Mouse (Mus musculus) forebrain, embryonic 10.5 days (tissue): ENCODE results near the gene Gm28041. TPM values are rescaled to one million over a fixed set of nuclear protein-coding genes. Genes with fewer than 3 reads are reported as not detected.

Experiments used
- DNase-seq: peaks from one replicate; pipeline ENCODE4 v3.0.0-alpha.2; 2017; ENCODE audit warnings: low spot score; ENCODE audit errors: extremely low spot score
- H3K27ac ChIP-seq: fragments of 300-500 bp; sonication (generic); 2 replicates; pipeline ENCODE4 v1.5.1; 2016; ENCODE audit warnings: mild to moderate bottlenecking
- H3K27me3 ChIP-seq: fragments of 300-500 bp; sonication (generic); 2 replicates; pipeline ENCODE4 v1.6.1; 2016; ENCODE audit warnings: mild to moderate bottlenecking; ENCODE audit not compliant: poor library complexity, severe bottlenecking
- H3K36me3 ChIP-seq: fragments of 300-500 bp; sonication (generic); replicated peaks from 2 replicates; pipeline ENCODE4 v1.6.1; 2016; ENCODE audit warnings: mild to moderate bottlenecking, moderate library complexity
- H3K4me1 ChIP-seq: fragments of 300-500 bp; sonication (generic); 2 replicates; pipeline ENCODE4 v1.6.1; 2016
- H3K4me3 ChIP-seq: fragments of 300-500 bp; sonication (generic); 2 replicates; pipeline ENCODE4 v1.5.1; 2016; ENCODE audit warnings: mild to moderate bottlenecking, moderate library complexity
- H3K9me3 ChIP-seq: fragments of 300-500 bp; sonication (generic); 2 replicates; pipeline ENCODE4 v1.6.1; 2016; ENCODE audit warnings: mild to moderate bottlenecking, moderate library complexity
- WGBS: fragments of 180-500 bp; shearing (Covaris S2); methylation state at CpG from one replicate; pipeline ENCODE4 v1.1.7; 2016; 5-methylcytosine and 5-hydroxymethylcytosine counted together
- polyA plus RNA-seq: library from polyadenylated mRNA; unstranded; fragments of >200 nt; fragmentation: Nextera tagmentation; extraction: Ambion mirVana; gene quantifications from 2 replicates; pipeline ENCODE4 v1.2.1, GENCODE M21; 2016

Gene Gm28041
- polyA plus RNA-seq, 1 experiment from 2014 or later = 0.50 TPM

GRCm38 (mm10) chr13:67343422-67343821 lies 32.1 kb downstream of the Gm28041 start:
- no peaks in the 10 kb centered on the region for H3K4me1 ChIP-seq
- peaks cover 3% of the 10 kb centered on the region; the same call in 1 of the 2 replicates for H3K36me3 ChIP-seq
- DNase-seq = no peak
- 94% methylated on average over 2 of the region's 2 CpGs for WGBS
- no peaks in the 10 kb centered on the region for H3K9me3 ChIP-seq
- no peak overlapping the region for H3K27ac ChIP-seq
- no peak overlapping the region for H3K4me3 ChIP-seq
- H3K27me3 ChIP-seq = no peaks in the 10 kb centered on the region

DNA sequence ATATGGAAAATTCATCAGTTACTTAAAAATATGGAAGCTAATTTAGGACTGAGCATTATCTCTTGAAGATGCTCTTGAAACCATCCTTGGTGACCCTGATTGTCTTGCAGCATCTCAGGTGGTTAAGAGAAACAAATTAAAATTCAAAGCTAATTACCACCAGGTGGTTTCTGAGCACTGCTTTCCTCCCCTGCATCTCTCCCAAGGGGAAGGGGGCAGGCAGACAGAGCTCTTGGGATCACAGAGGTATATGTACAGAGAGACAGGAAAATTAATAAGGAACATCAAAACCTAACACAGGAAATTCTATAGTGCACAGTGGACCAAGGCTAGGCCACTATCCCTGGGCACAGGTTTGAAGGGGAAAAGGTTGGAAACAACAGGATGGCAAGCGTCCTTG lies 42.7 kb downstream of the Gm28041 start:
- Histone ChIP-seq H3K36me3 (no peaks in the 10 kb centered on the region), H3K9me3 (no peaks in the 10 kb centered on the region), H3K27me3 (no peaks in the 10 kb centered on the region), H3K27ac (peak overlapping the region; percentile 80), H3K4me3 (peak overlapping the region; percentile 62), H3K4me1 (peaks cover 11% of the 10 kb centered on the region)
- WGBS = 74% methylated on average over 1 of the region's 1 CpGs
- no peak for DNase-seq

- Histone ChIP-seq H3K4me3 (peak within 1 kb of the TSS; percentile 62), H3K36me3 (no peaks in the 10 kb centered on the region), H3K27ac (peak within 1 kb of the TSS; percentile 80), H3K9me3 (no peaks in the 10 kb centered on the region), H3K27me3 (no peaks in the 10 kb centered on the region), H3K4me1 (peaks cover 11% of the 10 kb centered on the region)
- whole genome bisulfite sequencing = 21% methylated on average over 17 of the region's 17 CpGs
- DNase-seq = peak; percentile 64
Measured at GRCm38 (mm10) chr13:67332019-67332724, 43.4 kb downstream of the Gm28041 start, which contains the start of gene Zfp595. Gene Zfp595 (minus strand): TSS chr13:67332570.

DNA sequence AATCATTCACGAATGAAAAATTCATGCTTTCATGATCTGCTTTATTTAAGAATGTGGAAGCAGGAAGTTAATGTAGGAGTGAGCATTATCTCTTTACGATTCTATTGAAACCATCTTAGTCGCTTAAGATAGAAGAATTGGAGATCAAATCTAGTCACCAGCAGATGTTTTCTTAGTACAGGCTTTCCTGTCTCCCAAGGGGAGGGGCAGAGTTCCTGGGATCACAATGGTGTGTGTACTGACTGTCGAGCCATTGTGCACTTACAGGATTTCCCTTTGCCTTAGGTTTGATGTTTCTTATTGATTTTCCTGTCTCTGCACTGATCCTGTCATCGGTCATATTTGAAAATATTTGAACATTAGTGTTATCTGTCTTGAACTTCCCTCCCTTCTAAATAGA lies 68.8 kb downstream of the Gm28041 start:
- DNase-seq = no peak
- Histone ChIP-seq H3K27me3 (no peaks in the 10 kb centered on the region), H3K9me3 (peaks cover 3% of the 10 kb centered on the region; the same call in 1 of the 2 replicates), H3K4me1 (peaks cover 9% of the 10 kb centered on the region), H3K36me3 (no peaks in the 10 kb centered on the region), H3K27ac (peak overlapping the region; percentile 79), H3K4me3 (peak overlapping the region; percentile 67)
- 31% methylated on average over 5 of the region's 5 CpGs for WGBS

GRCm38 (mm10) chr13:67305822-67306672 lies 69.5 kb downstream of the Gm28041 start, which contains the start of gene Zfp457:
Gene Zfp457 (minus strand): TSS chr13:67306485.
- Histone ChIP-seq H3K9me3 (no peaks in the 10 kb centered on the region), H3K27me3 (no peaks in the 10 kb centered on the region), H3K27ac (peak within 1 kb of the TSS; percentile 79), H3K36me3 (no peaks in the 10 kb centered on the region), H3K4me1 (peaks cover 9% of the 10 kb centered on the region), H3K4me3 (peak within 1 kb of the TSS; percentile 67)
- 11% methylated on average over 16 of the region's 16 CpGs for WGBS
- peak; percentile 79 for DNase-seq

Other genes with a start within 250 kb of the Gm28041 start
- gene Rsl1, start 202.6 kb downstream of the Gm28041 start, polyA plus RNA-seq = 5.7 and 7.0 TPM in 2 replicates
- 0.98 and 1.4 TPM in 2 replicates for gene Zfp455, start 181.2 kb downstream of the Gm28041 start, polyA plus RNA-seq
- gene Zfp458, start 97.3 kb downstream of the Gm28041 start, polyA plus RNA-seq = 1.1 and 1.8 TPM in 2 replicates
- gene Zfp457, start 69.2 kb downstream of the Gm28041 start, polyA plus RNA-seq = 0.18 and 0.50 TPM in 2 replicates
- gene Zfp595, start 43.2 kb downstream of the Gm28041 start, polyA plus RNA-seq = 1.9 and 2.2 TPM in 2 replicates
- 0.37 TPM in 1 of 2 replicates, not detected in the other for gene Gm28044, start 15.2 kb downstream of the Gm28041 start, polyA plus RNA-seq
- gene Zfp953, start 15.1 kb downstream of the Gm28041 start, polyA plus RNA-seq = 0.87 and 1.1 TPM in 2 replicates
- 0.62 and 0.86 TPM in 2 replicates for gene Zfp456, start 77 bp upstream of the Gm28041 start, polyA plus RNA-seq
- gene Zfp429, start 24.1 kb upstream of the Gm28041 start, polyA plus RNA-seq = 3.4 and 4.5 TPM in 2 replicates
- 0.86 and 1.2 TPM in 2 replicates for gene Zfp459, start 45.7 kb upstream of the Gm28041 start, polyA plus RNA-seq
- 6.3 and 7.5 TPM in 2 replicates for gene Zfp874a, start 75.9 kb upstream of the Gm28041 start, polyA plus RNA-seq
- 1.4 TPM in 2 replicates for gene Zfp874b, start 108.5 kb upstream of the Gm28041 start, polyA plus RNA-seq
- gene Zfp58, start 124.8 kb upstream of the Gm28041 start, polyA plus RNA-seq = 14.6 and 14.8 TPM in 2 replicates
- gene Gm26965, start 150.4 kb upstream of the Gm28041 start, polyA plus RNA-seq = not detected in 2 replicates
- 21.8 and 22.4 TPM in 2 replicates for gene Zfp87, start 150.4 kb upstream of the Gm28041 start, polyA plus RNA-seq
- 15.4 and 17.3 TPM in 2 replicates for gene Zfp748, start 178.1 kb upstream of the Gm28041 start, polyA plus RNA-seq
- 3.4 TPM in 2 replicates for gene Zfp729b, start 234.0 kb upstream of the Gm28041 start, polyA plus RNA-seq